Mouse (Mus musculus) heart, embryonic 12.5 days (tissue): ENCODE measurements around the gene Mtus2. TPM values are rescaled to one million over a fixed set of nuclear protein-coding genes. Genes with fewer than 3 reads are reported as not detected.

Experiments
- ATAC-seq: fragments of 200-750 bp; cut with Nextera tagmentation; 2 replicates; pipeline ENCODE4 v1.8.0; 2017; ENCODE audit warnings: moderate TSS enrichment, moderate library complexity; ENCODE audit not compliant: insufficient number of reproducible peaks, low FRiP score
- H3K27ac ChIP-seq: fragments of 300-500 bp; sonication (generic); 2 replicates; pipeline ENCODE4 v1.5.1; 2016; ENCODE audit warnings: mild to moderate bottlenecking, moderate library complexity; ENCODE audit not compliant: poor library complexity, severe bottlenecking
- H3K27me3 ChIP-seq: fragments of 300-500 bp; sonication (generic); replicated peaks from 2 replicates; pipeline ENCODE4 v1.6.1; 2016; ENCODE audit warnings: mild to moderate bottlenecking, moderate library complexity
- H3K36me3 ChIP-seq: fragments of 300-500 bp; sonication (generic); 2 replicates; pipeline ENCODE4 v1.6.1; 2016; ENCODE audit warnings: mild to moderate bottlenecking, moderate library complexity
- H3K4me1 ChIP-seq: fragments of 300-500 bp; sonication (generic); replicated peaks from 2 replicates; pipeline ENCODE4 v1.6.1; 2016; ENCODE audit warnings: mild to moderate bottlenecking
- H3K4me2 ChIP-seq: fragments of 300-500 bp; sonication (generic); 2 replicates; pipeline ENCODE4 v1.6.1; 2016; ENCODE audit warnings: mild to moderate bottlenecking, moderate library complexity
- H3K4me3 ChIP-seq: fragments of 300-500 bp; sonication (generic); 2 replicates; pipeline ENCODE4 v1.5.1; 2016; ENCODE audit warnings: mild to moderate bottlenecking
- H3K9ac ChIP-seq: fragments of 300-500 bp; sonication (generic); 2 replicates; pipeline ENCODE4 v1.6.1; 2016; ENCODE audit warnings: mild to moderate bottlenecking, moderate library complexity
- H3K9me3 ChIP-seq: fragments of 300-500 bp; sonication (generic); replicated peaks from 2 replicates; pipeline ENCODE4 v1.6.1; 2016; ENCODE audit warnings: mild to moderate bottlenecking, moderate library complexity
- WGBS: fragments of 180-500 bp; shearing (Covaris S2); methylation state at CpG from one replicate; pipeline ENCODE4 v1.1.7; 2016; 5-methylcytosine and 5-hydroxymethylcytosine counted together
- polyA plus RNA-seq: library from polyadenylated mRNA; unstranded; fragments of >200 nt; fragmentation: Nextera tagmentation; extraction: Ambion mirVana; gene quantifications from 2 replicates; pipeline ENCODE4 v1.2.1, GENCODE M21; 2016

The Mtus2 gene
- polyA plus RNA-seq, 1 experiment from 2014 or later, result 104 TPM

- 74% methylated on average over 15 of the region's 15 CpGs for WGBS
- ATAC-seq, result no peak
- H3K27ac ChIP-seq, result peak overlapping the region; percentile 37; the same call in 1 of the 2 replicates
These were observed 392.3 kb downstream of the Mtus2 start for GRCm38 (mm10) chr5:148349327-148350011.

GRCm38 (mm10) chr5:148353429-148353828, 396.3 kb downstream of the Mtus2 start:
- peak overlapping the region; percentile 75; the same call in 1 of the 2 replicates for H3K27ac ChIP-seq
- no peak overlapping the region; the same call in 1 of the 2 replicates for H3K9ac ChIP-seq
- H3K27me3 ChIP-seq, result no peaks in the 10 kb centered on the region
- no peaks in the 10 kb centered on the region for H3K9me3 ChIP-seq
- 60% methylated on average over 16 of the region's 16 CpGs for WGBS
- peaks cover 24% of the 10 kb centered on the region for H3K36me3 ChIP-seq
- H3K4me3 ChIP-seq, result no peak overlapping the region
- ATAC-seq, result no peak
- H3K4me2 ChIP-seq, result no peak overlapping the region; the same call in 1 of the 2 replicates
- peaks cover 39% of the 10 kb centered on the region for H3K4me1 ChIP-seq

More at GRCm38 (mm10) chr5:148349327-148350011, 392.3 kb downstream of the Mtus2 start:
- H3K4me2 ChIP-seq, result no peak overlapping the region
- peaks cover 43% of the 10 kb centered on the region for H3K4me1 ChIP-seq
- H3K9ac ChIP-seq, result no peak overlapping the region
- H3K9me3 ChIP-seq, result no peaks in the 10 kb centered on the region
- H3K27me3 ChIP-seq, result no peaks in the 10 kb centered on the region
- H3K4me3 ChIP-seq, result no peak overlapping the region
- H3K36me3 ChIP-seq, result peaks cover 34% of the 10 kb centered on the region

- H3K27ac ChIP-seq, result peak overlapping the region; percentile 75
- H3K9ac ChIP-seq, result no peak overlapping the region
- H3K27me3 ChIP-seq, result no peaks in the 10 kb centered on the region
- peaks cover 32% of the 10 kb centered on the region for H3K4me1 ChIP-seq
- ATAC-seq, result no peak
- peak overlapping the region; percentile 28 for H3K4me2 ChIP-seq
- peaks cover 30% of the 10 kb centered on the region for H3K36me3 ChIP-seq
- H3K4me3 ChIP-seq, result no peak overlapping the region
- 35% methylated on average over 8 of the region's 8 CpGs for WGBS
- no peaks in the 10 kb centered on the region for H3K9me3 ChIP-seq
These were observed 397.4 kb downstream of the Mtus2 start for GRCm38 (mm10) chr5:148354536-148354935.

- H3K4me1 ChIP-seq, result peaks cover 42% of the 10 kb centered on the region
- 65% methylated on average over 3 of the region's 3 CpGs for WGBS
- H3K9me3 ChIP-seq, result no peaks in the 10 kb centered on the region
- no peak for ATAC-seq
- no peak overlapping the region for H3K27ac ChIP-seq
- no peak overlapping the region for H3K4me3 ChIP-seq
- H3K9ac ChIP-seq, result no peak overlapping the region
- H3K36me3 ChIP-seq, result peaks cover 30% of the 10 kb centered on the region
- H3K4me2 ChIP-seq, result no peak overlapping the region
- no peaks in the 10 kb centered on the region for H3K27me3 ChIP-seq
These were observed 398.7 kb downstream of the Mtus2 start for GRCm38 (mm10) chr5:148355822-148356221.

- WGBS, result 92% methylated on average over 6 of the region's 6 CpGs
- H3K9ac ChIP-seq, result no peak overlapping the region
- H3K9me3 ChIP-seq, result no peaks in the 10 kb centered on the region
- H3K36me3 ChIP-seq, result peaks cover 17% of the 10 kb centered on the region
- peaks cover 55% of the 10 kb centered on the region for H3K4me1 ChIP-seq
- no peak overlapping the region for H3K4me2 ChIP-seq
- no peak for ATAC-seq
- no peak overlapping the region for H3K4me3 ChIP-seq
- no peak overlapping the region for H3K27ac ChIP-seq
- H3K27me3 ChIP-seq, result no peaks in the 10 kb centered on the region
These were observed 400.0 kb downstream of the Mtus2 start for GRCm38 (mm10) chr5:148357168-148357567.

GRCm38 (mm10) chr5:148359131-148359530, 402.0 kb downstream of the Mtus2 start:
- no peak for ATAC-seq

GRCm38 (mm10) chr5:148360922-148361758, 404.0 kb downstream of the Mtus2 start:
- ATAC-seq, result peak; percentile 77
- peak overlapping the region; percentile 86 for H3K27ac ChIP-seq
- H3K9me3 ChIP-seq, result no peaks in the 10 kb centered on the region
- H3K9ac ChIP-seq, result no peak overlapping the region
- peaks cover 45% of the 10 kb centered on the region for H3K4me1 ChIP-seq
- no peaks in the 10 kb centered on the region for H3K27me3 ChIP-seq
- peaks cover 31% of the 10 kb centered on the region for H3K36me3 ChIP-seq
- WGBS, result 25% methylated on average over 16 of the region's 16 CpGs
- peak overlapping the region; percentile 3; the same call in 1 of the 2 replicates for H3K4me3 ChIP-seq
- peak overlapping the region; percentile 52 for H3K4me2 ChIP-seq

More at GRCm38 (mm10) chr5:148359131-148359530, 402.0 kb downstream of the Mtus2 start:
- 91% methylated on average over 11 of the region's 11 CpGs for WGBS
- Histone ChIP-seq H3K4me2 (no peak overlapping the region), H3K9ac (no peak overlapping the region), H3K4me3 (no peak overlapping the region), H3K4me1 (peaks cover 60% of the 10 kb centered on the region), H3K27ac (no peak overlapping the region), H3K27me3 (no peaks in the 10 kb centered on the region), H3K36me3 (peaks cover 23% of the 10 kb centered on the region), H3K9me3 (no peaks in the 10 kb centered on the region)

GRCm38 (mm10) chr5:148361759-148362010, 404.6 kb downstream of the Mtus2 start:
- no peaks in the 10 kb centered on the region for H3K27me3 ChIP-seq
- no peak for ATAC-seq
- peaks cover 31% of the 10 kb centered on the region for H3K36me3 ChIP-seq
- 36% methylated on average over 3 of the region's 3 CpGs for WGBS
- no peak overlapping the region; the same call in 1 of the 2 replicates for H3K4me3 ChIP-seq
- peaks cover 47% of the 10 kb centered on the region for H3K4me1 ChIP-seq
- H3K27ac ChIP-seq, result peak overlapping the region; percentile 86
- H3K9ac ChIP-seq, result no peak overlapping the region
- H3K4me2 ChIP-seq, result peak overlapping the region; percentile 52
- H3K9me3 ChIP-seq, result no peaks in the 10 kb centered on the region

GRCm38 (mm10) chr5:148362296-148362695, 405.2 kb downstream of the Mtus2 start:
- peaks cover 49% of the 10 kb centered on the region for H3K4me1 ChIP-seq
- peak overlapping the region; percentile 86 for H3K27ac ChIP-seq
- WGBS, result 92% methylated on average over 7 of the region's 7 CpGs

GRCm38 (mm10) chr5:148363441-148364113, 406.5 kb downstream of the Mtus2 start:
- H3K9ac ChIP-seq, result no peak overlapping the region
- H3K9me3 ChIP-seq, result no peaks in the 10 kb centered on the region
- H3K36me3 ChIP-seq, result peaks cover 21% of the 10 kb centered on the region
- peaks cover 49% of the 10 kb centered on the region for H3K4me1 ChIP-seq
- H3K4me2 ChIP-seq, result no peak overlapping the region
- H3K27me3 ChIP-seq, result no peaks in the 10 kb centered on the region
- ATAC-seq, result no peak
- 73% methylated on average over 22 of the region's 22 CpGs for WGBS
- no peak overlapping the region for H3K4me3 ChIP-seq
- H3K27ac ChIP-seq, result no peak overlapping the region

More at GRCm38 (mm10) chr5:148362296-148362695, 405.2 kb downstream of the Mtus2 start:
- H3K4me3 ChIP-seq, result no peak overlapping the region
- H3K27me3 ChIP-seq, result no peaks in the 10 kb centered on the region
- no peaks in the 10 kb centered on the region for H3K9me3 ChIP-seq
- no peak overlapping the region for H3K4me2 ChIP-seq
- H3K36me3 ChIP-seq, result peaks cover 26% of the 10 kb centered on the region
- no peak overlapping the region for H3K9ac ChIP-seq
- no peak for ATAC-seq
